Mouse (Mus musculus): ENCODE measurements around the gene Prkca. TPM values are rescaled to one million over a fixed set of nuclear protein-coding genes. Genes with fewer than 3 reads are reported as not detected.

Prkca gene
- polyA plus RNA-seq, 1 experiment from 2014 or later: 19.8 TPM

DNA sequence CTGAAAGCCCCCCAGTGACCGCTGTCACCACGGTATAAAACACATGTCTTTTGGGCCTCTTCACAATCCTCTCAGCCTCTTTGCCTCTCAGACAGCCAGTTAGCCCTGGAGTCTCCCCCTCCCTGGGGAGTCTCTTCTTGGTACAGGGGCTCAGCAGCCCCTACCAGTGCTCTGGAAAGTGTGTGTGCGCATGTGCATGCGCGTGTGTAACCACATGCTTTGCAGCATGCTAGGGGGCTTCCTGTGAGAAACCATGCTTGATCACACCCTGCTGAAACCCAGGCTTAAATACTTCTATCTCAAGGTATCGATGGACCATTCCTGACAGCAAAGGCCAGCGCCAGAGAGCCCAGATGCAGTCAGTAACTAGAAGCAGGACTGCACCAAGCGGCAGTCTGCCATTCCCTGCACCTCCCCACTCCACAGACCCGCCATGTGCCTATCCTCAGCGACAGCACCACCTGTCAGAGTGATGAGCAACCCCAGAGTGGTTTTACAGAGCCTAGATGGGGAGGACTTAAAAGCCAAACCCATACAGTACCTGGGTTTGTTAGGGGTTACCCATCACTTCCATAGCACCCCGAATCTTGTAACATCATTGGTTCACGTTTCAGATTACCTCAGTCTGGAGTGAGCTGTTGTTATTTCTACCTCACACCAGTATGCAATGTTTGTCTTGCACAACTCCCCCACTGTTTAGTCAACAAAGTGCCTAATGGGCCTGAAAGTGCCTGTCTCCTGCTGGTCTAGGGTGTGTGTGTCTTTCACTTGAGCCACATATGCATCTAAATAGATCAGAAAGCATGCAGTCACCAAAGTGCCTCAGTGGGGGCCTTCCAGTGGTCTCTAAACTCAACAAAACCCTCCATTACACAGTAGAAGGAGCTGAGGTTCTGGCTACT lies 75.1 kb downstream of the Prkca start:
- no peaks in the 10 kb centered on the region for H3K9me3 ChIP-seq (ENCODE audit: control insufficient read depth, low read length)
- no peak overlapping the region for H3K9ac ChIP-seq (ENCODE audit: low read length)
- DNase-seq (ENCODE audit: low spot score): no peak
- peaks cover 10% of the 10 kb centered on the region; the same call in 1 of the 2 replicates for H3K4me1 ChIP-seq (replicated peaks; ENCODE audit: control insufficient read depth, insufficient read depth, low read length)
- no peaks in the 10 kb centered on the region for H3K36me3 ChIP-seq (ENCODE audit: control insufficient read depth, insufficient read depth, low read length)
- H3K4me2 ChIP-seq (ENCODE audit: low read length): no peak overlapping the region
- no peaks in the 10 kb centered on the region for H3K27me3 ChIP-seq (replicated peaks; ENCODE audit: control insufficient read depth, insufficient read depth, low read length)
- no peak overlapping the region for H3K4me3 ChIP-seq (ENCODE audit: low read depth, low read length)
- ATAC-seq (replicated peaks; ENCODE audit: low FRiP score, low TSS enrichment, low read depth): no peak
- WGBS: 69% methylated on average over 12 of the region's 12 CpGs
- peak overlapping the region; percentile 54; the same call in 1 of the 2 replicates for H3K27ac ChIP-seq (ENCODE audit: low read depth)

- H3K9me3 ChIP-seq (ENCODE audit: control insufficient read depth, low read length): no peaks in the 10 kb centered on the region
- H3K9ac ChIP-seq (ENCODE audit: low read length): no peak overlapping the region
- 88% methylated on average over 7 of the region's 7 CpGs for WGBS
- no peaks in the 10 kb centered on the region for H3K27me3 ChIP-seq (replicated peaks; ENCODE audit: control insufficient read depth, insufficient read depth, low read length)
- H3K4me1 ChIP-seq (replicated peaks; ENCODE audit: control insufficient read depth, insufficient read depth, low read length): peaks cover 10% of the 10 kb centered on the region; the same call in 1 of the 2 replicates
- H3K36me3 ChIP-seq (ENCODE audit: control insufficient read depth, insufficient read depth, low read length): no peaks in the 10 kb centered on the region
- no peak overlapping the region for H3K27ac ChIP-seq (ENCODE audit: low read depth)
- H3K4me2 ChIP-seq (ENCODE audit: low read length): no peak overlapping the region
- DNase-seq (ENCODE audit: low spot score) (no peak), ATAC-seq (replicated peaks; ENCODE audit: low FRiP score, low TSS enrichment, low read depth) (no peak)
- no peak overlapping the region for H3K4me3 ChIP-seq (ENCODE audit: low read depth, low read length)
Observed at GRCm38 (mm10) chr11:108267825-108268224, 75.9 kb downstream of the Prkca start.

DNA sequence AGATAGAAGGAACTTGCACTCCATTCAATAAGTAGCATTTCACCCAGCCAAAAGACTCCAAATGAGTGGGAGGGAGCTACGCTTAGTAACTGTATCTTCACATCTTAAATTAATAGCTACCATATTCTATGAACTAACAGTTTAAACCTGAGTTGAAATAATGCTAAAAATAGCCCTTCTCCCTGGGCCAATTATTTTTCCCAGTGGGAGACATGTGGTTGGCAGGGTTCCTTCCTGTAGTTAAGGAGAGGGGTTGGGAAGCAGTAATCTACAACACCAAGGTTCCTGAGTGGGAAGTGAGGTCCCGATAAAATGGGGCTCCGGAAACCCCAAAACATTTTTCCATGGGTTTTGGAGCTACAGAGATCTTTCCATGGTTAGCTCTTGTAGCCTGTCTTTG lies 76.7 kb downstream of the Prkca start:
- Histone ChIP-seq H3K4me1 (replicated peaks; ENCODE audit: control insufficient read depth, insufficient read depth, low read length) (peaks cover 10% of the 10 kb centered on the region; the same call in 1 of the 2 replicates), H3K4me3 (ENCODE audit: low read depth, low read length) (no peak overlapping the region), H3K9me3 (ENCODE audit: control insufficient read depth, low read length) (no peaks in the 10 kb centered on the region), H3K27me3 (replicated peaks; ENCODE audit: control insufficient read depth, insufficient read depth, low read length) (no peaks in the 10 kb centered on the region), H3K27ac (ENCODE audit: low read depth) (no peak overlapping the region), H3K4me2 (ENCODE audit: low read length) (no peak overlapping the region), H3K36me3 (ENCODE audit: control insufficient read depth, insufficient read depth, low read length) (no peaks in the 10 kb centered on the region), H3K9ac (ENCODE audit: low read length) (no peak overlapping the region)
- WGBS: 75% methylated on average over 3 of the region's 3 CpGs
- DNase-seq (ENCODE audit: low spot score) (no peak), ATAC-seq (replicated peaks; ENCODE audit: low FRiP score, low TSS enrichment, low read depth) (no peak)

DNA sequence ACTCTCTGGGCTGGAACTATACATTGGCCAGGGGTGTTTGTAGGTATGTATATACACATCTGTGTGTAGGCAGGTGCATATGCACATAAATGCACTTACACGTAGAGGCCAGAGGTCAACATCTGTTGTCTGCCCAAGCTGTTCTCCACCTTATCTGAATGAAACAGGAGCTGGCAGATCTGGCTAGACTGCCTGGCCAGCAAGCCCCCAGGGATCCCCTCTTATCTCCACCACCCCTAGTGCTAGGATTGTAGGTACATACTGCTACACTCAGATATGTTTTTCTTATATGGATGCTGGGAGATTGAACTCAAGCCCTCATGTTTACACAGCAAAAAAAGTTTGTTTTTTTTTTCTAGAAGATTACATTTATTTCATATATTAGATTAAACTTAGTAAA lies 79.9 kb downstream of the Prkca start:
- H3K4me1 ChIP-seq (replicated peaks; ENCODE audit: control insufficient read depth, insufficient read depth, low read length): peaks cover 8% of the 10 kb centered on the region
- H3K4me3 ChIP-seq (ENCODE audit: low read depth, low read length): no peak overlapping the region
- WGBS: 53% methylated on average over 1 of the region's 1 CpGs
- no peak for DNase-seq (ENCODE audit: low spot score)
- no peak overlapping the region for H3K4me2 ChIP-seq (ENCODE audit: low read length)
- no peaks in the 10 kb centered on the region for H3K9me3 ChIP-seq (ENCODE audit: control insufficient read depth, low read length)
- H3K36me3 ChIP-seq (ENCODE audit: control insufficient read depth, insufficient read depth, low read length): no peaks in the 10 kb centered on the region
- H3K9ac ChIP-seq (ENCODE audit: low read length): no peak overlapping the region
- no peak overlapping the region for H3K27ac ChIP-seq (ENCODE audit: low read depth)
- 0 out of 2 replicates have a peak, but pooled peaks have one; percentile 53 for ATAC-seq (replicated peaks; ENCODE audit: low FRiP score, low TSS enrichment, low read depth)
- H3K27me3 ChIP-seq (replicated peaks; ENCODE audit: control insufficient read depth, insufficient read depth, low read length): no peaks in the 10 kb centered on the region

- Histone ChIP-seq H3K27ac (ENCODE audit: low read depth) (no peak overlapping the region), H3K36me3 (ENCODE audit: control insufficient read depth, insufficient read depth, low read length) (no peaks in the 10 kb centered on the region), H3K4me3 (ENCODE audit: low read depth, low read length) (no peak overlapping the region), H3K4me1 (replicated peaks; ENCODE audit: control insufficient read depth, insufficient read depth, low read length) (peaks cover 12% of the 10 kb centered on the region), H3K9me3 (ENCODE audit: control insufficient read depth, low read length) (no peaks in the 10 kb centered on the region), H3K27me3 (replicated peaks; ENCODE audit: control insufficient read depth, insufficient read depth, low read length) (no peaks in the 10 kb centered on the region), H3K4me2 (ENCODE audit: low read length) (no peak overlapping the region), H3K9ac (ENCODE audit: low read length) (no peak overlapping the region)
- 69% methylated on average over 3 of the region's 3 CpGs for WGBS
- no peak; the same call in 1 of the 2 replicates for ATAC-seq (replicated peaks; ENCODE audit: low FRiP score, low TSS enrichment, low read depth)
- DNase-seq (ENCODE audit: low spot score): no peak
Observed at GRCm38 (mm10) chr11:108263406-108263805, 80.3 kb downstream of the Prkca start.

GRCm38 (mm10) chr11:108261751-108262160 lies 82.0 kb downstream of the Prkca start:
- Histone ChIP-seq H3K9me3 (ENCODE audit: control insufficient read depth, low read length) (no peaks in the 10 kb centered on the region), H3K4me1 (replicated peaks; ENCODE audit: control insufficient read depth, insufficient read depth, low read length) (peaks cover 12% of the 10 kb centered on the region)
- 55% methylated on average over 7 of the region's 7 CpGs for WGBS

GRCm38 (mm10) chr11:108260775-108261517 lies 82.8 kb downstream of the Prkca start:
- Histone ChIP-seq H3K27me3 (replicated peaks; ENCODE audit: control insufficient read depth, insufficient read depth, low read length) (no peaks in the 10 kb centered on the region), H3K9me3 (ENCODE audit: control insufficient read depth, low read length) (no peaks in the 10 kb centered on the region), H3K27ac (ENCODE audit: low read depth) (no peak overlapping the region), H3K4me1 (replicated peaks; ENCODE audit: control insufficient read depth, insufficient read depth, low read length) (peaks cover 12% of the 10 kb centered on the region), H3K9ac (ENCODE audit: low read length) (no peak overlapping the region), H3K36me3 (ENCODE audit: control insufficient read depth, insufficient read depth, low read length) (no peaks in the 10 kb centered on the region), H3K4me2 (ENCODE audit: low read length) (no peak overlapping the region), H3K4me3 (ENCODE audit: low read depth, low read length) (no peak overlapping the region)
- WGBS: 72% methylated on average over 6 of the region's 6 CpGs
- ATAC-seq (replicated peaks; ENCODE audit: low FRiP score, low TSS enrichment, low read depth) (no peak), DNase-seq (ENCODE audit: low spot score) (no peak)

More at GRCm38 (mm10) chr11:108261751-108262160, 82.0 kb downstream of the Prkca start:
- Histone ChIP-seq H3K27ac (ENCODE audit: low read depth) (no peak overlapping the region), H3K36me3 (ENCODE audit: control insufficient read depth, insufficient read depth, low read length) (no peaks in the 10 kb centered on the region), H3K27me3 (replicated peaks; ENCODE audit: control insufficient read depth, insufficient read depth, low read length) (no peaks in the 10 kb centered on the region), H3K4me3 (ENCODE audit: low read depth, low read length) (no peak overlapping the region), H3K4me2 (ENCODE audit: low read length) (no peak overlapping the region), H3K9ac (ENCODE audit: low read length) (no peak overlapping the region)
- no peak for DNase-seq (ENCODE audit: low spot score)
- ATAC-seq (replicated peaks; ENCODE audit: low FRiP score, low TSS enrichment, low read depth): no peak

DNA sequence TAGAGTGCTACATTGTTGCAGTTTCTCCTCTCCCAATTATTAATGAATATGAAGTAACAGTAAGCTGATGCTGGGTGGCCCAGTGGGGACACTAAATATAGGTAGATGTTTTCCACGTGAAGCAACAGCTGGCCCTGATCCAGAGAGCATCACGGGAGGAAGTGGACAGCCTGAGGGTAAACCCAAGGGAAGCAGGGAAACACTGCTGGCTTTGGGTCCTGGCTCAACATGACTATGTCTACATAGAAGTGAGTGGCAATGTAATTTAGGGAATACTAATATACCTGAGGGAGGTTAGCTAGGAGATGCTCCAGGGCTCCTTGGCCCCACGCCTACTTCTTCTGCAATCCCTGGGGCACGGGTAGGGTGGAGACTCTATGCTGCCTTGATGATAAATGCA lies 84.3 kb downstream of the Prkca start:
- no peak overlapping the region for H3K4me2 ChIP-seq (ENCODE audit: low read length)
- H3K9ac ChIP-seq (ENCODE audit: low read length): no peak overlapping the region
- no peaks in the 10 kb centered on the region for H3K9me3 ChIP-seq (ENCODE audit: control insufficient read depth, low read length)
- 0 out of 2 replicates have a peak overlapping the region, but pooled peaks have one; percentile 12 for H3K27ac ChIP-seq (ENCODE audit: low read depth)
- DNase-seq (ENCODE audit: low spot score): no peak
- H3K4me1 ChIP-seq (replicated peaks; ENCODE audit: control insufficient read depth, insufficient read depth, low read length): peaks cover 12% of the 10 kb centered on the region
- no peaks in the 10 kb centered on the region for H3K27me3 ChIP-seq (replicated peaks; ENCODE audit: control insufficient read depth, insufficient read depth, low read length)
- H3K4me3 ChIP-seq (ENCODE audit: low read depth, low read length): no peak overlapping the region
- 60% methylated on average over 4 of the region's 4 CpGs for WGBS
- H3K36me3 ChIP-seq (ENCODE audit: control insufficient read depth, insufficient read depth, low read length): no peaks in the 10 kb centered on the region
- ATAC-seq (replicated peaks; ENCODE audit: low FRiP score, low TSS enrichment, low read depth): no peak
